Mouse (Mus musculus): ENCODE measurements around the gene Car2. TPM values are rescaled to one million over a fixed set of nuclear protein-coding genes. Genes with fewer than 3 reads are reported as not detected.

Car2 gene
- polyA plus RNA-seq, 1 experiment from 2014 or later, result 74.3 TPM

DNA sequence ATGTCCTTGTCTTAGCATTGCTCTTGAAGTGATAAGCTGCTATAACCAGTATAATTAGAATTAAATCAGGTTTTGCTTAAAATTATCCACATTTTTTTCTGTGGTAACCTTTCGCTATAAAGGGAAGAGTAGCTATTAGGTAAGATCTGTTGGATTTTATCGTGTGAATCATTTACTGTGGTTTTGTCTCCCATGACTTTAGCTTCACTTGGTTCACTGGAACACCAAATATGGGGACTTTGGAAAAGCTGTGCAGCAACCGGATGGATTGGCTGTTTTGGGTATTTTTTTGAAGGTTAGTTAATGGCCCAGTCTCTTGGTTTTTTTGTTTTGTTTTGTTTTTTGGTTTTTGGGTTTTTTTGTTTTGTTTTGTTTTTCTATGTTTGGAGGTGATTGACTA is 9.3 kb downstream of the Car2 start:
- H3K9me3 ChIP-seq (ENCODE audit: control insufficient read depth, low read depth, low read length), result no peaks in the 10 kb centered on the region
- ATAC-seq (ENCODE audit: insufficient number of reproducible peaks, insufficient read depth, low FRiP score, low read depth), result no peak
- no peak overlapping the region for H3K4me2 ChIP-seq (replicated peaks; ENCODE audit: low read depth, low read length)
- H3K27me3 ChIP-seq (ENCODE audit: control insufficient read depth, insufficient read depth, low read length), result no peaks in the 10 kb centered on the region
- 91% methylated on average over 3 of the region's 3 CpGs for WGBS
- H3K36me3 ChIP-seq (ENCODE audit: control insufficient read depth, insufficient read depth, low read length), result no peaks in the 10 kb centered on the region
- no peaks in the 10 kb centered on the region for H3K4me1 ChIP-seq (ENCODE audit: control insufficient read depth, insufficient read depth, low read length)
- H3K9ac ChIP-seq (replicated peaks; ENCODE audit: low read depth, low read length), result no peak overlapping the region
- H3K27ac ChIP-seq (ENCODE audit: low read length), result no peak overlapping the region
- H3K4me3 ChIP-seq (ENCODE audit: low read depth, low read length), result no peak overlapping the region

DNA sequence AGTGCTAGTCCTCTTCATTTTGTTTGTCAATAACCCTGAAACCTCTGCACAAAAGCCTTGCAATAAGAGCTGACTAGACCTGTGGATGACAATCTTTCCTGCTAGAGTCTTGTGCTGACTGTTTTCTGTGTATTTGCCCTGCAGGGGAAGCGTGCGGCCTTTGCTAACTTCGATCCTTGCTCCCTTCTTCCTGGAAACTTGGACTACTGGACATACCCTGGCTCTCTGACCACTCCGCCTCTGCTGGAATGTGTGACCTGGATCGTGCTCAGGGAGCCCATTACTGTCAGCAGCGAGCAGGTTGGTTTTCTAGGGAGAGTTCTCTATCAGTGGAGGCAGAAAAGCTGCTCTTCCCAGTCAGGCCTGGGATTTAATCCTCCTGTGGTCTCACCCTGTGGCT is 11.7 kb downstream of the Car2 start:
- H3K9me3 ChIP-seq (ENCODE audit: control insufficient read depth, low read depth, low read length), result no peaks in the 10 kb centered on the region
- H3K36me3 ChIP-seq (ENCODE audit: control insufficient read depth, insufficient read depth, low read length), result no peaks in the 10 kb centered on the region
- WGBS, result 65% methylated on average over 6 of the region's 6 CpGs

DNA sequence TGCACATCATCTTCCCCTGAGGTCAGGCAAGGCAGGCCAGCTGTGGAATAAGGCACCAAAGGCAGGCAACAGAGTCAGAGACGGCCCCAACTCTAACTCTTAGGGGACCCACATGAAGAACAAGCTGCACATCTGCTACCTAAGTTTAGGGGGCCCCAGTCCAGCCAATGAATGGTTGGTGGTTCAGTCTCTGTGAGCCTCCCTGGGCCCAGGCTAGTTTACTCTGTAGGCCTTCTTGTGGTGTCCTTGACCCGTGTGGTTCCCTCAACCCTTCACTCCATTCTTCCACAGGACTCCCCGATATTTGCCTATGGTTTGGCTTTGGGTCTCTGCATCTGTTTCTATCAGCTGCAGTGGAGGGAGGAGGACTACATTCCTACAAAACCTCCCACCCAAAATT is 17.3 kb downstream of the Car2 start:
- Histone ChIP-seq H3K27ac (ENCODE audit: low read length) (no peak overlapping the region), H3K9me3 (ENCODE audit: control insufficient read depth, low read depth, low read length) (no peaks in the 10 kb centered on the region), H3K27me3 (ENCODE audit: control insufficient read depth, insufficient read depth, low read length) (no peaks in the 10 kb centered on the region), H3K4me2 (replicated peaks; ENCODE audit: low read depth, low read length) (no peak overlapping the region), H3K4me1 (ENCODE audit: control insufficient read depth, insufficient read depth, low read length) (no peaks in the 10 kb centered on the region), H3K4me3 (ENCODE audit: low read depth, low read length) (no peak overlapping the region), H3K9ac (replicated peaks; ENCODE audit: low read depth, low read length) (no peak overlapping the region), H3K36me3 (ENCODE audit: control insufficient read depth, insufficient read depth, low read length) (no peaks in the 10 kb centered on the region)
- 91% methylated on average over 3 of the region's 3 CpGs for WGBS
- no peak for ATAC-seq (ENCODE audit: insufficient number of reproducible peaks, insufficient read depth, low FRiP score, low read depth)

More for the DNA sequence above, 11.7 kb downstream of the Car2 start:
- Histone ChIP-seq H3K27me3 (ENCODE audit: control insufficient read depth, insufficient read depth, low read length) (no peaks in the 10 kb centered on the region), H3K9ac (replicated peaks; ENCODE audit: low read depth, low read length) (no peak overlapping the region), H3K4me3 (ENCODE audit: low read depth, low read length) (no peak overlapping the region), H3K4me1 (ENCODE audit: control insufficient read depth, insufficient read depth, low read length) (no peaks in the 10 kb centered on the region), H3K4me2 (replicated peaks; ENCODE audit: low read depth, low read length) (no peak overlapping the region), H3K27ac (ENCODE audit: low read length) (no peak overlapping the region)
- no peak for ATAC-seq (ENCODE audit: insufficient number of reproducible peaks, insufficient read depth, low FRiP score, low read depth)

DNA sequence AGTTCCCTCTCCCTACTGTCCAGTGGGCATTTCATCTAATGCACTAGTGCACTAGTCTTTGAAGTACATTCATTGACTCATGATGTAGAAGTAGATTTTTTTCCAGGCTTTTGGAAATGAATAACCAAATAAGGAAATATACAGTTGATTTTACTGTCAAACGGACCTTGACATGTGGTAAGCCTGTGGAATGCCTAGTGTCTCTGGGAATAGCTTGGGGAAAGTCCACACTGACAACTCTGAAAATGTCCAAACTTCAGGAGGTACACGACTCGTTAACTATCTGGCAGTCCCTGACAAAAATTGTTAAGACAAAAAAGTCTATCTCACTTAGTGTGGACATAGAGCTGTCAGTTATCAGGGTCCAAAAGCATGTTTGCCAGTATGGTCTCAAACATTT is 18.1 kb downstream of the Car2 start:
- Histone ChIP-seq H3K4me3 (ENCODE audit: low read depth, low read length) (no peak overlapping the region), H3K27ac (ENCODE audit: low read length) (no peak overlapping the region), H3K9me3 (ENCODE audit: control insufficient read depth, low read depth, low read length) (no peaks in the 10 kb centered on the region), H3K9ac (replicated peaks; ENCODE audit: low read depth, low read length) (no peak overlapping the region), H3K27me3 (ENCODE audit: control insufficient read depth, insufficient read depth, low read length) (no peaks in the 10 kb centered on the region), H3K4me1 (ENCODE audit: control insufficient read depth, insufficient read depth, low read length) (no peaks in the 10 kb centered on the region), H3K4me2 (replicated peaks; ENCODE audit: low read depth, low read length) (no peak overlapping the region), H3K36me3 (ENCODE audit: control insufficient read depth, insufficient read depth, low read length) (no peaks in the 10 kb centered on the region)
- WGBS, result 63% methylated on average over 3 of the region's 3 CpGs
- ATAC-seq (ENCODE audit: insufficient number of reproducible peaks, insufficient read depth, low FRiP score, low read depth), result no peak

DNA sequence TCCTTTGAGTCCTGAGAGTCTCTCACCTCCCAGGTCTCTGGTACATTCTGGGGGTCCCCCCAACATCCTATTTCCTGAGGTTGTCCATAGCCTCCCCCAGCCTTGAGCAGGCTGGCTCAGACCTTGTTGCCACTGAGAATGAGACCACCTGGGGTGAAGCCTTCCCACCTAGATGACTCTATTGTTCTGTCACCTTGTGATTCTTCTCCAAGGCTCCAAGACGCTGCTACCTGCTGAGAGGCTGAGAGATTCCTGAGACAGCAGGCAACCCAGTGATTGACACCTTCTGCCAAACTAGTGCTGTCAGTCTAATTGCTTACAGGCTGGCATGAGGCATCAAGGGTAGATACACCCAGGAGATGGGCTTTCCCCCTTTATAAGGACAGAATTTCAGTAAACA is 21.2 kb downstream of the Car2 start:
- 57% methylated on average over 1 of the region's 1 CpGs for WGBS
- no peak overlapping the region for H3K27ac ChIP-seq (ENCODE audit: low read length)
- ATAC-seq (ENCODE audit: insufficient number of reproducible peaks, insufficient read depth, low FRiP score, low read depth), result no peak
- H3K4me3 ChIP-seq (ENCODE audit: low read depth, low read length), result no peak overlapping the region
- H3K4me1 ChIP-seq (ENCODE audit: control insufficient read depth, insufficient read depth, low read length), result no peaks in the 10 kb centered on the region
- no peaks in the 10 kb centered on the region for H3K9me3 ChIP-seq (ENCODE audit: control insufficient read depth, low read depth, low read length)
- H3K27me3 ChIP-seq (ENCODE audit: control insufficient read depth, insufficient read depth, low read length), result no peaks in the 10 kb centered on the region
- no peaks in the 10 kb centered on the region for H3K36me3 ChIP-seq (ENCODE audit: control insufficient read depth, insufficient read depth, low read length)
- H3K4me2 ChIP-seq (replicated peaks; ENCODE audit: low read depth, low read length), result no peak overlapping the region
- no peak overlapping the region for H3K9ac ChIP-seq (replicated peaks; ENCODE audit: low read depth, low read length)

DNA sequence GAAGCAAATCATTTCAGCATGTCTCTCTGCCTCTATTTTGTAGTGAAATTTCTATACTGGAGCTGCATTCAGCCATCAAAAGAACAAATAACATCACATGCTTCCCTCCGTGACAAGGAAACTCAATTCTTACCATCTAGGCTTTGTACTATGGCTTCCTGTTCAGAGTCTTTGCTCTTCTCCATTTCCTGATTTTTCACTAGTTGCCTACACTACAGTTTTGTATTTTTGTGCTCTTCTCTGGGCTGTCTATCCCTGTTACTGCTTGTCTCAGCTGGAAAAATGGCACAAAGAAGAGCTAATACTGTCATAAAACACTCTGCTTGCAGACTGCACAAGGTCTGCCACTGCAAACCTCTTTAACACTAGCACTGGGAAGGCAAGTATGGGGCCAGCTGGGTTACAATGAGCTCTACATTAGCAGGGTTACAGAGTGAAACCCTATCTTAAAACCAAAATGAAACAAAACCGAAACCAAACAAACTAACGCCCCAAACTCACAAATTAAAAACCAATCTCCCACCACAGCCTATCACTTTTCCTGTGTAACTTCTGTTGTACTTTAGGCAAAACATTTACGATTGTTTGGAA is 26.0 kb downstream of the Car2 start:
- no peaks in the 10 kb centered on the region for H3K9me3 ChIP-seq (ENCODE audit: control insufficient read depth, low read depth, low read length)
- no peak overlapping the region for H3K27ac ChIP-seq (ENCODE audit: low read length)
- H3K4me3 ChIP-seq (ENCODE audit: low read depth, low read length), result no peak overlapping the region
- ATAC-seq (ENCODE audit: insufficient number of reproducible peaks, insufficient read depth, low FRiP score, low read depth), result no peak
- H3K4me1 ChIP-seq (ENCODE audit: control insufficient read depth, insufficient read depth, low read length), result no peaks in the 10 kb centered on the region
- H3K4me2 ChIP-seq (replicated peaks; ENCODE audit: low read depth, low read length), result no peak overlapping the region
- H3K9ac ChIP-seq (replicated peaks; ENCODE audit: low read depth, low read length), result no peak overlapping the region
- 79% methylated on average over 4 of the region's 4 CpGs for WGBS
- no peaks in the 10 kb centered on the region for H3K27me3 ChIP-seq (ENCODE audit: control insufficient read depth, insufficient read depth, low read length)
- H3K36me3 ChIP-seq (ENCODE audit: control insufficient read depth, insufficient read depth, low read length), result no peaks in the 10 kb centered on the region

DNA sequence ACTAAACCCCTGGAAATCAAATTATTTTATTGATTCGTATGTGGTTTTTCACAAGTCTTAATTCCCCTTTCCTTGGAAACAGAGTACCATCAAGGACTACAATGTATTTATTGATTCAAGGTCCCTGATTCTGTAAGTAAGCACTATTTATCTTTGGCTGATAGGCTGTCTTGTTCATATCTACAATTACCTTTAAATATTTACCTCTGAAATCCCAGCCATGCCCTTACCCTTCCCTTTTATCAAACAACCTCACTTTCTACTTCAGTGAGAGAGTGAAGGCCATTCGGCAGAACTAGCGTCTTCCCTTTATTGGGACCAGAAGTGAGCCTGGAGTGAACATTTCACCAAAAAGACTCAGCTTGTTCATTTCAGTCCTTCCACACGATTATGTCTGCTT is 27.7 kb downstream of the Car2 start:
- ATAC-seq (ENCODE audit: insufficient number of reproducible peaks, insufficient read depth, low FRiP score, low read depth), result peak; percentile 46; the same call in 1 of the 2 replicates
- no peaks in the 10 kb centered on the region for H3K9me3 ChIP-seq (ENCODE audit: control insufficient read depth, low read depth, low read length)
- no peaks in the 10 kb centered on the region for H3K4me1 ChIP-seq (ENCODE audit: control insufficient read depth, insufficient read depth, low read length)
- no peak overlapping the region for H3K4me3 ChIP-seq (ENCODE audit: low read depth, low read length)
- no peaks in the 10 kb centered on the region for H3K27me3 ChIP-seq (ENCODE audit: control insufficient read depth, insufficient read depth, low read length)
- H3K4me2 ChIP-seq (replicated peaks; ENCODE audit: low read depth, low read length), result no peak overlapping the region
- H3K27ac ChIP-seq (ENCODE audit: low read length), result no peak overlapping the region
- WGBS, result 44% methylated on average over 4 of the region's 4 CpGs
- no peaks in the 10 kb centered on the region for H3K36me3 ChIP-seq (ENCODE audit: control insufficient read depth, insufficient read depth, low read length)
- H3K9ac ChIP-seq (replicated peaks; ENCODE audit: low read depth, low read length), result no peak overlapping the region

DNA sequence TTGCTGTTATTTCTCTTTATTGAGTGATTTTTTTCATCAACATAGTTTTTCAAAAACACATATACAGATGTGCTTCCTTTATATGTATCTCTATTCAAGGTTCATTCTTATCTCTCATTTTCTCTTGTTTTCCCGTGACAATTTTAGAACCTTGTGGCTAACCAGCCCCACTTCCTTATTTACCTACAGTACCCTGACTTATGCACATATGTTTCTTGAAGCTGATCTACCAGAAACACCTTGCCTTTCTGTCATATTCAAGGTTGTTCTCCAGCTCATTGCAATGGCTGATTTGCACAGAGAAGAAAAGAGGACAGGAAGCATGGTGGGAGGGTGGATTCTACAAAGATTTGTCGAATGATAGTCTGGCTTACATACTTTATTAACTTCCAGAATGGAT is 29.3 kb downstream of the Car2 start:
- 85% methylated on average over 2 of the region's 2 CpGs for WGBS
- ATAC-seq (ENCODE audit: insufficient number of reproducible peaks, insufficient read depth, low FRiP score, low read depth), result no peak
- no peaks in the 10 kb centered on the region for H3K27me3 ChIP-seq (ENCODE audit: control insufficient read depth, insufficient read depth, low read length)
- H3K9me3 ChIP-seq (ENCODE audit: control insufficient read depth, low read depth, low read length), result no peaks in the 10 kb centered on the region
- no peak overlapping the region for H3K4me3 ChIP-seq (ENCODE audit: low read depth, low read length)
- no peaks in the 10 kb centered on the region for H3K4me1 ChIP-seq (ENCODE audit: control insufficient read depth, insufficient read depth, low read length)
- H3K9ac ChIP-seq (replicated peaks; ENCODE audit: low read depth, low read length), result no peak overlapping the region
- H3K27ac ChIP-seq (ENCODE audit: low read length), result no peak overlapping the region
- no peaks in the 10 kb centered on the region for H3K36me3 ChIP-seq (ENCODE audit: control insufficient read depth, insufficient read depth, low read length)
- H3K4me2 ChIP-seq (replicated peaks; ENCODE audit: low read depth, low read length), result no peak overlapping the region

DNA sequence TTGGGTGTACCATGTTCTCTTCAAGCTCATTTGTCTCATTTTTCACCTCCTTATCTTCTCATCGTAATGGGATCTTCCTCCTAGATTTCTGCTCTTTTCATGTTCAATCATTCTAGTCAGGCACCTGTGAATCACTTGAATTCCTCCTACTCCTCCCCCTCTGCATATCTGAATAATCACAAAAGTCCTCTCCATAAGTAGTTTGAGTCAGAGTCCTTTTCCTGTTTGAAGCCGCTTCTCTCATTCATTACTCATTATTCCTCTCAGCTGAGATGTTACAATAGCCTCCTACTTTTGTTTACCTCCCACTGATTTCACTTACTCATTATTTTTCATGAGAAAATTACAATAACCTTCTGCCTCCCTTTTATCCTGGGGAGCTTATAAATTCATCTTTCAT is 31.2 kb downstream of the Car2 start:
- no peak for ATAC-seq (ENCODE audit: insufficient number of reproducible peaks, insufficient read depth, low FRiP score, low read depth)
- Histone ChIP-seq H3K27me3 (ENCODE audit: control insufficient read depth, insufficient read depth, low read length) (no peaks in the 10 kb centered on the region), H3K4me3 (ENCODE audit: low read depth, low read length) (no peak overlapping the region), H3K36me3 (ENCODE audit: control insufficient read depth, insufficient read depth, low read length) (no peaks in the 10 kb centered on the region), H3K9me3 (ENCODE audit: control insufficient read depth, low read depth, low read length) (no peaks in the 10 kb centered on the region), H3K4me1 (ENCODE audit: control insufficient read depth, insufficient read depth, low read length) (no peaks in the 10 kb centered on the region), H3K4me2 (replicated peaks; ENCODE audit: low read depth, low read length) (no peak overlapping the region), H3K9ac (replicated peaks; ENCODE audit: low read depth, low read length) (no peak overlapping the region), H3K27ac (ENCODE audit: low read length) (no peak overlapping the region)
- WGBS, result 72% methylated on average over 2 of the region's 2 CpGs
